Mouse (Mus musculus) liver (tissue): ENCODE measurements around the gene Rptor.

ENCODE experiments used
- DNase-seq: peaks from one replicate; pipeline ENCODE4 v3.0.0-alpha.2; 2020; ENCODE audit warnings: mixed read lengths

Rptor gene

GRCm38 (mm10) chr11:119913291-119913934 lies 310.7 kb downstream of the Rptor start, which contains the start of gene Chmp6:
TSS of gene Chmp6 (plus strand) at chr11:119913441.
- DNase-seq = peak; percentile 82

GRCm38 (mm10) chr11:119913935-119914314 lies 311.2 kb downstream of the Rptor start:
- peak; percentile 53 for DNase-seq

GRCm38 (mm10) chr11:119914381-119914780 lies 311.7 kb downstream of the Rptor start:
- no peak for DNase-seq

- DNase-seq = no peak
These were observed 313.0 kb downstream of the Rptor start for GRCm38 (mm10) chr11:119915666-119916065.

GRCm38 (mm10) chr11:119916102-119916790 lies 313.5 kb downstream of the Rptor start:
- peak; percentile 47 for DNase-seq

- no peak for DNase-seq
These were observed 314.2 kb downstream of the Rptor start for GRCm38 (mm10) chr11:119916834-119917469.

- no peak for DNase-seq
These were observed 315.8 kb downstream of the Rptor start for GRCm38 (mm10) chr11:119918521-119918920.

GRCm38 (mm10) chr11:119919432-119919831 lies 316.7 kb downstream of the Rptor start:
- DNase-seq = no peak

- DNase-seq = peak; percentile 65
These were observed 317.2 kb downstream of the Rptor start for GRCm38 (mm10) chr11:119919897-119920296.

GRCm38 (mm10) chr11:119920668-119921067 lies 318.0 kb downstream of the Rptor start:
- no peak for DNase-seq

GRCm38 (mm10) chr11:119925176-119925575 lies 322.5 kb downstream of the Rptor start:
- DNase-seq = peak; percentile 53

GRCm38 (mm10) chr11:119926762-119927161 lies 324.1 kb downstream of the Rptor start:
- no peak for DNase-seq

GRCm38 (mm10) chr11:119928023-119928681 lies 325.4 kb downstream of the Rptor start:
- peak; percentile 68 for DNase-seq

- DNase-seq = no peak
These were observed 327.0 kb downstream of the Rptor start for GRCm38 (mm10) chr11:119929603-119930265.

- DNase-seq = no peak
These were observed 329.1 kb downstream of the Rptor start for GRCm38 (mm10) chr11:119931809-119932208.

GRCm38 (mm10) chr11:119933142-119933541 lies 330.4 kb downstream of the Rptor start:
- no peak for DNase-seq

GRCm38 (mm10) chr11:119933819-119934583 lies 331.3 kb downstream of the Rptor start:
- DNase-seq = no peak

- DNase-seq = no peak
These were observed 332.1 kb downstream of the Rptor start for GRCm38 (mm10) chr11:119934773-119935172.

GRCm38 (mm10) chr11:119935457-119935856 lies 332.8 kb downstream of the Rptor start:
- peak; percentile 65 for DNase-seq

GRCm38 (mm10) chr11:119936456-119936855 lies 333.8 kb downstream of the Rptor start:
- DNase-seq = no peak

GRCm38 (mm10) chr11:119937216-119937615 lies 334.5 kb downstream of the Rptor start:
- no peak for DNase-seq
